Mouse (Mus musculus): ENCODE data around the gene Socs7.

DNA sequence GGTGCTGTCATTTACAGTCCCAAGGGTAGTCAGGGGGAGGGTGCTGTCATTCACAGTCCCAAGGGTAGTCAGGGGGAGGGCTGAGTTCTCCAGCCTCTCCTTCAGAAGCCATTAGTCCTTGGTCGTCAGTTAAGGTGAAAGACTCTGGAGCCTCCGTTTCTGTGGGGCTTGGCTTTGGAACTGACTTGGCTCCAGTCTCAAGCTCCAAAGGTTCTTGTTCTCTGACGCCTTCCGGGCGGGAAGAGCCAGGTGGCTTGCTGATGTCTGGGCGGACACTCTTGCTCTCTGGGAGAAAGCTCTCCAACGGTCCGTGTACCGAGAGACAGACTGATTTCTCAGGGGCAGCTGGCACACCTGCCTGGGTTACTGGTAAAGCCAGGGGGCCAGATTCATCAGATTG, 28.0 kb upstream of the Socs7 start:
- TF ChIP-seq CTCF (IDR thresholded peaks at IDR 0.05; ENCODE audit: low read depth, low read length) (no peak), POLR2A (IDR thresholded peaks at IDR 0.05; ENCODE audit: borderline replicate concordance, low read depth, low read length) (no peak)
